Mouse (Mus musculus) frontal cortex, postnatal 25 days (tissue): ENCODE data around the gene Robo1.

ENCODE experiments used
- DNase-seq, 2 experiments: peaks; one replicate each; pipeline ENCODE4 v3.0.0; 2022; ENCODE audit warnings: low spot score in 2 of 2

Gene Robo1

GRCm38 (mm10) chr16:72678450-72678849 lies 370.3 kb downstream of the Robo1 start:
- DNase-seq, result no peak

- no peak for DNase-seq
These were observed 370.9 kb downstream of the Robo1 start for GRCm38 (mm10) chr16:72678947-72679558.

GRCm38 (mm10) chr16:72685604-72686479 lies 377.7 kb downstream of the Robo1 start:
- DNase-seq, result no peak

GRCm38 (mm10) chr16:72686480-72687053 lies 378.5 kb downstream of the Robo1 start:
- no peak for DNase-seq

DNA sequence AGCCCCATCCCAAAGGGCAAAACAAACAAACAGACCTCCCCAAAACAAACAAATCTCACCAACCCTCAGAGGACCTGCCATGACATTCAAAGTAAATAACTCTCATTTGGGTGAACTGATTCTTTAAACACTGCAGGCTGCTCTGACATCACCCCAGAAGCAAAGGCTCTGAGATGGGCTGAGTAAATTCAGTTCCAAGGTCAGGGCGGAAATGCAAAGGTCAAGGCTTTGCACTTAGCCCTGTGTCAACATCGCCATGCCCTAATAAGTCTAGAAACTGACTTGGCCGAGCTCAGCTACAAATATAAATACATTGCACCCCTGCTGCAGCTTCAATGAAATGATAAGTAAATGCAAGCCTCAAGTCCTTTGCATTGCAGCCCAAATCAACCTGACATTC lies 379.5 kb downstream of the Robo1 start:
- no peak for DNase-seq

GRCm38 (mm10) chr16:72688185-72688681 lies 380.1 kb downstream of the Robo1 start:
- no peak for DNase-seq

DNA sequence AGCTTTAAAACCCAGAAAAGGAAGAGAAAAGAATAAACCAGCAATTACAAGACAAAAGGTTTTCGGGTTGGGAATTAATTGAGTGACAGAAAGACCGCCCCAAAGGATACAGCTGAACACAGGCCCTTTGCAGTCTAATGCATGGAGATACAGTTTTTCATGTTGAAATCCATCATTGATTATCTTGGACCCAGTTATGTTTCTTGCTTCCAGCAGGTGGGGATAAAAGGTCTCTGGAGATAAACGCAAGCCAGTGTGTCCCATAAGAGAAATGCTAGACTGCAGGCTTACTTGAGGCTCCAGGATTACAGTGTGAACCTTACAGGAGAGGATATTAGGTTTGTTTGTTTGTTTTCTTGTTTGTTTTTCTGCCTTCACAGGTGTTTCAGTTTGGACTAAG lies 383.8 kb downstream of the Robo1 start:
- no peak for DNase-seq

DNA sequence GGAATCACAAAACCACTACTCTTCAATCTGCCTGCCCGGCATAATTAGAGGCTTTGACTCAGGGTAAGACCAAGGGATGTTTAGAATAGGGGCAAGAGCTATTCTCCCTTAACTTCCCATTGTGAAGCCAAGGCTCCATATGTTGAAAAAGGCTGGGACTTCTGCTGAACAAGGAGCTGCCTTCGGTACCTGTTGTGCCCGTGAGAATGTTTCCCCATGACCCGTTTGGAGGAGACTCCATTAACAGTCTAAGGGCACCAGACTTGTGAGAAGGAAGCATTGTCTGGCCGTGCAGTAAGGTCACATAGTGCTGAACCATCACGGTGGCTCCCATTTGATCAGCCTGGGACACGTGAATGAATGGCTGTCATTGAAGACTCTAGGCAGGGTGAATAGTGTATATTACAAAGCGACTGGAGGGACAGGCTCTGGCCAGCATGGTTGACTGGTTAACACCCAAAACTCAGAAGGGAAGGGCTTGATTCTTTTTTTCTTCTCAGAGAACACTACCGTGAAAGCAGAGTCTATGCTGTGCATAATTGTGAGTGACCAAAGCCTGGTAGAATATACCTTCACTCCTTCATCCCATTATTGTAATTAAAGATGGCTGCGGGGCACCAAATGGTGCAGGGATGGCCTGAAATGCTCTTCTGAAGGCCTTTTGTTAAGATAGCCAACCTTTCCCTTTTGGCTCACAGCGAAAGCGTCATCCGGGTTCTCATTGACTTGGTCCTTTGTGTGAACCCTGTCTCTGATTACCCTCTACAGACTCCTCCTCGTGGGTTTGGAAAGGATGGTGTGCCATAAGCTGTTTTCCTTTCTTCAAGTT lies 385.6 kb downstream of the Robo1 start:
- DNase-seq, result no peak

DNA sequence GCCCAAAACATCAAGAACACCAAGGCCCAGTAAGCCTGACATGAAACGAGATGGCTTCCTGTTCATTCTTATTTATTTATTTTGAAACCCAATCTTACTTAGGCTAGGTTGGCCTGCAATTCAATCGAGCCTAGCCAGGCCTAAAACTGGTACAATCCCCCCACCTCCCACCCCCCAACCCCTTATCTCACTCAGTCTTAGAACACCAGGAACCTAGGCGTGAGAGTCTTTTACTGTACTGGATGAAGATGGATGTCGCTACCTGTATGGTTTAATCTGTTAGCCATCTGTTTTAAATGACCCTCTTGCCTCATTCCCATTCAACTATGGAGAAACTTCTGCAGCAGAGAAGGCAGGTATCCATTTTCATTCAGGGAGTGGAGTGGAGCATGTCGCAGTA lies 386.7 kb downstream of the Robo1 start:
- DNase-seq, result no peak

GRCm38 (mm10) chr16:72699238-72700006 lies 391.3 kb downstream of the Robo1 start:
- DNase-seq, result no peak

DNA sequence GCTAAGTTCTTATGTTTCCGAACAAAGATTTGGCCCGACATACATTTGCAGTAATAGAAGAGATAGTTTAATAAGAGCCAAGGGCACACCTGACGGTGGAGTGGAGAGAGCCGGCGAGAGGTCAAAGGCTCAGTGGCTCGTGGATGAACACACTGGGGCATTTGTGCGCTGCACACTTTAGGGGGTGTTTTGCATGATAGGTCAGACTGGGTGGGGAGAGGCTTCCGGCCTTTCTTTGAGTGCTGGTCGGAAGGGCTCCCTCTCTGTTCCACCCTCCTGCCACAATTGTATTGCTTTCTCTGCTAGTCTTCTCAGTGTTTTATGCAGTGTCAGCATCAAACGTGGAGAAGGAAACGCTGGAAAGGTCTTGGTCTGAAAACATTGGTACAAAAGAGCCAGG lies 392.2 kb downstream of the Robo1 start:
- no peak for DNase-seq

- no peak for DNase-seq
These were observed 395.4 kb downstream of the Robo1 start for GRCm38 (mm10) chr16:72703486-72703885.

DNA sequence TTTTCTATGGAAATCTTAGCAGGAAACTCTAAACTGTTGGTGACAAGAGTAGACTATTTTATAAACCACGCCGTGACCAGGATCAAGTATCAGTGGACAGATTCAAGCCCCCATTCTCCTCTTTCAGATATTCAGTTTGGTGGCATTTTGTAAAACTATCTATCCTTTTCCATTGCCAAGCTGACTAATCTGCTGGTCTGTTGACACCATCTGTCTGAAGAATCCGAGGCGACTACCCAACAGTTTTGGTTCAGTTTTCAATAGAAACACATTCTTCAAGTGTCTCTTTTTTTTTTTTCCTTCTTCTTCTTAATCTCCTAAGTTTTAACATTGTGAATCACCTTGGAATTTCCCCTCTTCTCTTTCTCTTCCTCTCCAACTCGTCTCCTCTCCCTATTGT lies 397.7 kb downstream of the Robo1 start:
- DNase-seq, result no peak

GRCm38 (mm10) chr16:72708526-72708925 lies 400.4 kb downstream of the Robo1 start:
- no peak for DNase-seq

GRCm38 (mm10) chr16:72717118-72717802 lies 409.2 kb downstream of the Robo1 start:
- no peak for DNase-seq

GRCm38 (mm10) chr16:72719063-72719462 lies 411.0 kb downstream of the Robo1 start:
- no peak for DNase-seq

DNA sequence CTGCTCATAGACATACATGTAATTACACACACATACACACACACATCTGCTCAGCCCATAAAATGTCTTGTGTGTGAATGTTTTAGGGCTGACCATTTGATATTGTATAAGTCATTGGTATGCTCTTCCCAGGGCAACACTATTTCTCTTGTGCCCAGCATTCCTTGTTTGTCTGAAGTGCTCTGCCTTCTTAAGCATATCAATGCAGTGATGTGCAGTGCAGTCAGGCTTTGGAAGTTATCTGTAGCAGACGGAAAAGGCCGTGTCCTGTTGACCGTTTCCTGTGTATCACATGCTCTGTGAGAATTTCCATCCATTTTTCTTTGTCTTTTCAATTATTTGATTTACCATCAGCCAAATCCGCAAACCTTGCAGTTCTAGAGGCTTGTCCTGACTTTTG lies 412.9 kb downstream of the Robo1 start:
- no peak for DNase-seq

GRCm38 (mm10) chr16:72721713-72722481 lies 413.8 kb downstream of the Robo1 start:
- no peak for DNase-seq

GRCm38 (mm10) chr16:72734234-72734633 lies 426.1 kb downstream of the Robo1 start:
- no peak for DNase-seq

- DNase-seq, result no peak
These were observed 427.1 kb downstream of the Robo1 start for GRCm38 (mm10) chr16:72735175-72735574.
